8 mouse cellular contexts compared by ENCODE assay signal in genomic region chr8:72420571-72421361, GRCm38 (mm10). TPM values are rescaled to one million over a fixed set of nuclear protein-coding genes. Genes with fewer than 3 reads are reported as not detected.
DNase-seq lines count a peak whose midpoint lies in the region; ATAC-seq and TF ChIP-seq lines count a peak whose summit lies in the region.

No protein-coding gene starts in this region.

- DNase-seq in 3134 (ENCODE audit: extremely low read depth, insufficient read length, low spot score) (peak; percentile 48), NIH3T3 (ENCODE audit: low read depth) (peak; percentile 36)
- peak; percentile 11 for DNase-seq in embryo, embryonic 11.5 days (ENCODE audit: low read depth, low spot score)
- DNase-seq in heart, adult 8-10 months (ENCODE audit: low spot score), result peak; percentile 29
- peak; percentile 34 for DNase-seq in lung, adult 2 months
- DNase-seq in thymus, postnatal 10 days (ENCODE audit: low spot score in 2 of 2), result peak; percentile 54 to 64

- peak overlapping the region; percentile 94 for H3K9ac ChIP-seq in kidney, embryonic 14.5 days (ENCODE audit: low read depth, low read length)
- H3K9ac ChIP-seq in neural tube, embryonic 13.5 days, result peak overlapping the region; percentile 93

- WGBS in kidney, embryonic 14.5 days, result 1% methylated on average over 70 of the region's 73 CpGs
- under 1% methylated on average over 63 of the region's 73 CpGs for WGBS in lung, adult 2 months
- WGBS in neural tube, embryonic 13.5 days, result 1% methylated on average over 71 of the region's 73 CpGs

- H3K27me3 ChIP-seq in kidney, embryonic 14.5 days (ENCODE audit: control insufficient read depth, insufficient read depth, low read length), result no peaks in the 10 kb centered on the region
- H3K27me3 ChIP-seq in neural tube, embryonic 13.5 days, result no peaks in the 10 kb centered on the region

- H3K4me3 ChIP-seq in kidney, embryonic 14.5 days (ENCODE audit: low read length), result peak overlapping the region; percentile 76
- H3K4me3 ChIP-seq in lung, adult 2 months (replicated peaks; ENCODE audit: extremely low read depth, low read depth, low read length), result peak overlapping the region; percentile 80
- H3K4me3 ChIP-seq in neural tube, embryonic 13.5 days, result peak overlapping the region; percentile 88

- peaks cover 18% of the 10 kb centered on the region for H3K4me1 ChIP-seq in kidney, embryonic 14.5 days (ENCODE audit: control insufficient read depth, insufficient read depth, low read length)
- H3K4me1 ChIP-seq in lung, adult 2 months (ENCODE audit: control insufficient read depth, insufficient read depth, low read length), result peaks cover 4% of the 10 kb centered on the region
- peaks cover 54% of the 10 kb centered on the region for H3K4me1 ChIP-seq in neural tube, embryonic 13.5 days (replicated peaks)

- peak overlapping the region; percentile 75 for H3K4me2 ChIP-seq in kidney, embryonic 14.5 days (replicated peaks; ENCODE audit: low read depth, low read length)
- peak overlapping the region; percentile 87 for H3K4me2 ChIP-seq in neural tube, embryonic 13.5 days

- peak overlapping the region; percentile 67; the same call in 1 of the 2 replicates for H3K27ac ChIP-seq in kidney, embryonic 14.5 days (ENCODE audit: low read depth, low read length)
- peak overlapping the region; percentile 89 for H3K27ac ChIP-seq in neural tube, embryonic 13.5 days (replicated peaks)

- 0 out of 2 replicates have a peak, but pooled peaks cover 4% of the 10 kb centered on the region for H3K36me3 ChIP-seq in kidney, embryonic 14.5 days (ENCODE audit: control insufficient read depth, insufficient read depth, low read length)
- peaks cover 5% of the 10 kb centered on the region; the same call in 1 of the 2 replicates for H3K36me3 ChIP-seq in neural tube, embryonic 13.5 days

- no peak for TF ChIP-seq POLR2A in lung, adult 2 months (IDR thresholded peaks at IDR 0.05; ENCODE audit: borderline replicate concordance, extremely low read depth, low read depth, low read length)

- no peak for TF ChIP-seq CTCF in lung, adult 2 months (IDR thresholded peaks at IDR 0.05; ENCODE audit: insufficient read depth, low read length)

- H3K9me3 ChIP-seq in kidney, embryonic 14.5 days (ENCODE audit: control insufficient read depth, low read length), result no peaks in the 10 kb centered on the region
- H3K9me3 ChIP-seq in neural tube, embryonic 13.5 days, result no peaks in the 10 kb centered on the region

- ATAC-seq in kidney, embryonic 14.5 days (ENCODE audit: low FRiP score, low TSS enrichment), result peak; percentile 16
- peak; percentile 77 for ATAC-seq in neural tube, embryonic 13.5 days (ENCODE audit: low read depth)

RNA-seq across cellular contexts. Expression of gene Eps15l1, which starts 0.5 kb away (rescaled TPM):
- total RNA-seq in heart, adult 8-10 months (2022), result 10 to 100 TPM; 36.8 to 46.7 (median 38.3) TPM
- 40.7 and 72.3 TPM in 2 replicates for polyA plus RNA-seq in kidney, embryonic 14.5 days (2014; fragmentation: Nextera tagmentation; extraction: Ambion mirVana)
- 35.5 and 48.3 TPM in 2 replicates for polyA plus RNA-seq in lung, adult 2 months (2012; rRNA removed)
- polyA plus RNA-seq in neural tube, embryonic 13.5 days (2015; fragmentation: Nextera tagmentation; extraction: Ambion mirVana), result 57.5 and 58.4 TPM in 2 replicates

RNA-seq across cellular contexts. Expression of gene Calr3, which starts 22.9 kb away (rescaled TPM):
- 10 to 100 TPM; 18.1 to 29.0 (median 23.1) TPM for total RNA-seq in heart, adult 8-10 months (2022)
- 1.6 and 2.1 TPM in 2 replicates for polyA plus RNA-seq in kidney, embryonic 14.5 days (2014; fragmentation: Nextera tagmentation; extraction: Ambion mirVana)
- 0.49 and 0.51 TPM in 2 replicates for polyA plus RNA-seq in lung, adult 2 months (2012; rRNA removed)
- polyA plus RNA-seq in neural tube, embryonic 13.5 days (2015; fragmentation: Nextera tagmentation; extraction: Ambion mirVana), result 0.63 and 1.3 TPM in 2 replicates

RNA-seq across cellular contexts. Expression of gene 1700030K09Rik, which starts 22.9 kb away (rescaled TPM):
- total RNA-seq in heart, adult 8-10 months (2022), result 1 to 10 TPM; 4.8 to 5.2 (median 4.8) TPM
- polyA plus RNA-seq in kidney, embryonic 14.5 days (2014; fragmentation: Nextera tagmentation; extraction: Ambion mirVana), result 13.9 and 14.6 TPM in 2 replicates
- polyA plus RNA-seq in lung, adult 2 months (2012; rRNA removed), result 6.4 and 8.7 TPM in 2 replicates
- 16.4 and 17.2 TPM in 2 replicates for polyA plus RNA-seq in neural tube, embryonic 13.5 days (2015; fragmentation: Nextera tagmentation; extraction: Ambion mirVana)

RNA-seq across cellular contexts. Expression of gene Cherp, which starts 54.3 kb away (rescaled TPM):
- 10 to 100 TPM; 34.7 to 43.9 (median 37.2) TPM for total RNA-seq in heart, adult 8-10 months (2022)
- polyA plus RNA-seq in kidney, embryonic 14.5 days (2014; fragmentation: Nextera tagmentation; extraction: Ambion mirVana), result 57.0 and 72.0 TPM in 2 replicates
- 44.5 and 47.0 TPM in 2 replicates for polyA plus RNA-seq in lung, adult 2 months (2012; rRNA removed)
- polyA plus RNA-seq in neural tube, embryonic 13.5 days (2015; fragmentation: Nextera tagmentation; extraction: Ambion mirVana), result 53.6 and 58.2 TPM in 2 replicates

Comparison
In these comparisons a context has a peak if more than half of its experiments do, and no peak if none do; other contexts are left out.
1. Peak in every context shown above with its lines: DNase-seq, ATAC-seq, H3K4me3 ChIP-seq and H3K27ac ChIP-seq.